Mouse (Mus musculus) hindbrain, embryonic 13.5 days (tissue): ENCODE data around the gene Sypl2. TPM values are rescaled to one million over a fixed set of nuclear protein-coding genes. Genes with fewer than 3 reads are reported as not detected.

Source experiments
- ATAC-seq: fragments of 200-750 bp; cut with Nextera tagmentation; 2 replicates; pipeline ENCODE4 v1.8.0; 2017; ENCODE audit warnings: moderate TSS enrichment; ENCODE audit not compliant: low FRiP score
- H3K27ac ChIP-seq: fragments of 300-500 bp; sonication (generic); 2 replicates; pipeline ENCODE4 v1.5.1; 2015; ENCODE audit warnings: inconsistent platforms, mild to moderate bottlenecking, moderate library complexity
- H3K27me3 ChIP-seq: fragments of 300-500 bp; sonication (generic); 2 replicates; pipeline ENCODE4 v1.6.1; 2015; ENCODE audit warnings: mild to moderate bottlenecking, inconsistent platforms
- H3K36me3 ChIP-seq: fragments of 300-500 bp; sonication (generic); 2 replicates; pipeline ENCODE4 v1.6.1; 2015; ENCODE audit warnings: mild to moderate bottlenecking, inconsistent platforms
- H3K4me1 ChIP-seq: fragments of 300-500 bp; sonication (generic); replicated peaks from 2 replicates; pipeline ENCODE4 v1.6.1; 2015; ENCODE audit warnings: inconsistent platforms
- H3K4me2 ChIP-seq: fragments of 300-500 bp; sonication (generic); 2 replicates; pipeline ENCODE4 v1.6.1; 2015; ENCODE audit warnings: inconsistent platforms, mild to moderate bottlenecking, moderate library complexity
- H3K4me3 ChIP-seq: fragments of 300-500 bp; sonication (generic); 2 replicates; pipeline ENCODE4 v1.5.1; 2015; ENCODE audit warnings: mild to moderate bottlenecking, inconsistent platforms
- H3K9ac ChIP-seq: fragments of 300-500 bp; sonication (generic); 2 replicates; pipeline ENCODE4 v1.6.1; 2015; ENCODE audit warnings: mild to moderate bottlenecking, inconsistent platforms
- H3K9me3 ChIP-seq: fragments of 300-500 bp; sonication (generic); 2 replicates; pipeline ENCODE4 v1.6.1; 2016; ENCODE audit warnings: inconsistent platforms
- WGBS: fragments of 180-500 bp; shearing (Covaris S2); methylation state at CpG from one replicate; pipeline ENCODE4 v1.1.7; 2015; 5-methylcytosine and 5-hydroxymethylcytosine counted together
- polyA plus RNA-seq: library from polyadenylated mRNA; unstranded; fragments of >200 nt; fragmentation: Nextera tagmentation; extraction: Ambion mirVana; gene quantifications from 2 replicates; pipeline ENCODE4 v1.2.1, GENCODE M21; 2015

Gene Sypl2
- polyA plus RNA-seq, 1 experiment from 2014 or later: 0.34 TPM

- Histone ChIP-seq H3K4me3 (no peak overlapping the region), H3K27ac (no peak overlapping the region), H3K4me1 (peaks cover 56% of the 10 kb centered on the region), H3K9ac (0 out of 2 replicates have a peak overlapping the region, but pooled peaks have one; percentile 49), H3K9me3 (no peaks in the 10 kb centered on the region), H3K27me3 (no peaks in the 10 kb centered on the region), H3K36me3 (peaks cover 76% of the 10 kb centered on the region), H3K4me2 (no peak overlapping the region)
- WGBS: 93% methylated on average over 13 of the region's 13 CpGs
- ATAC-seq: no peak
Observed at GRCm38 (mm10) chr3:108203212-108203611, 23.2 kb downstream of the Sypl2 start.

DNA sequence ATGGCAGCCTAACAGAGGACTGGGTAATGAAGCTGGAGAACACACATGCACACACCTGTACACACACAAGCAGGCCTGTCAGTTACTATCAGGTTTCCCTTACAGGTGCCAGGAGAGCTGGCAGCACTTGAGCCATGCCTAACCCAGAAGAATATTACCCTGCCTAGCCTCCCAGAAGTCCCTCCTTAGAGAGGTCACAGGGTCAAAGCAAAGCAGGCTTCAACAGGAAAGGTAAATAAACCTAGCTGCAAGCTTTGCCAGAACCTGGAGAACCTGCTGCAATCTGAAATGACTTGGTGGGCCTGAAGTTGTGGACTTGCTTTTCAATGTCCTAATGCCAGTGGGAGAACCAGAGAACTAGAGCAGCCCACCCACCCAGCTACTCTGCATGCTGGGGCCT is 23.9 kb downstream of the Sypl2 start:
- no peak for ATAC-seq
- no peak overlapping the region for H3K4me3 ChIP-seq
- H3K36me3 ChIP-seq: peaks cover 70% of the 10 kb centered on the region
- no peak overlapping the region for H3K9ac ChIP-seq
- H3K9me3 ChIP-seq: no peaks in the 10 kb centered on the region
- H3K4me2 ChIP-seq: no peak overlapping the region
- no peaks in the 10 kb centered on the region for H3K27me3 ChIP-seq
- no peak overlapping the region for H3K27ac ChIP-seq
- peaks cover 55% of the 10 kb centered on the region for H3K4me1 ChIP-seq

GRCm38 (mm10) chr3:108200329-108201323 is 25.8 kb downstream of the Sypl2 start, which contains the start of gene Cyb561d1:
Cyb561d1 (minus strand) TSS chr3:108201212.
- Histone ChIP-seq H3K4me2 (peak within 1 kb of the TSS; percentile 61), H3K9ac (peak within 1 kb of the TSS; percentile 77), H3K9me3 (no peaks in the 10 kb centered on the region), H3K27ac (peak within 1 kb of the TSS; percentile 86), H3K4me1 (peaks cover 65% of the 10 kb centered on the region), H3K27me3 (no peaks in the 10 kb centered on the region), H3K36me3 (peaks cover 52% of the 10 kb centered on the region), H3K4me3 (peak within 1 kb of the TSS; percentile 57)
- peak; percentile 81 for ATAC-seq
- WGBS: 3% methylated on average over 43 of the region's 44 CpGs

- WGBS: 92% methylated on average over 6 of the region's 6 CpGs
- Histone ChIP-seq H3K4me3 (no peak overlapping the region), H3K4me1 (peaks cover 74% of the 10 kb centered on the region), H3K9ac (no peak overlapping the region), H3K36me3 (peaks cover 38% of the 10 kb centered on the region), H3K27me3 (no peaks in the 10 kb centered on the region), H3K4me2 (no peak overlapping the region), H3K27ac (no peak overlapping the region), H3K9me3 (no peaks in the 10 kb centered on the region)
- no peak for ATAC-seq
Observed at GRCm38 (mm10) chr3:108199231-108199630, 27.2 kb downstream of the Sypl2 start.

DNA sequence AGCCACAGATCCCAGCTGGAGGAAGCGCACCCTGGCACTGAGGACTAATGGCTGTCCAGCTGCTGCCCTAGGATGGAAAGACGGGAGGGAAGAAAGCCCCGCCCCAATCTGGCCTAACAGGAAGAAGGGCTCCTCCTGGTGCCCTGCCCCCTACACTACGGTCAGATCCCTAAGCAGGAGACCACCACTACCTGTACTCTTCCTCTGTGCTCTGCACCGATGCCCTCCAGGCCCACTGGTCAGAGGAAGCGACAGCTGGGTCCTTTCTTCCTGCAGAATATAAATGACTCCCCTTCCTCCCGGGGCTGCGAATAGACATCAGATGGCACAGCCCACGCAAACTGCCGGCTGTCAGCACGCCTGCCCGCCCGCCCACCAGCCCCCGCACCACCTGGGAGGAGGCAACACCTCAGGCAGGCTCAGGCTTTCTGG is 29.4 kb downstream of the Sypl2 start:
- Histone ChIP-seq H3K4me2 (peak overlapping the region; percentile 25), H3K9me3 (no peaks in the 10 kb centered on the region), H3K4me1 (peaks cover 63% of the 10 kb centered on the region), H3K36me3 (peaks cover 24% of the 10 kb centered on the region), H3K27me3 (no peaks in the 10 kb centered on the region), H3K9ac (peak overlapping the region; percentile 63), H3K27ac (peak overlapping the region; percentile 90), H3K4me3 (no peak overlapping the region)
- whole genome bisulfite sequencing: 15% methylated on average over 14 of the region's 14 CpGs
- ATAC-seq: peak; percentile 34

DNA sequence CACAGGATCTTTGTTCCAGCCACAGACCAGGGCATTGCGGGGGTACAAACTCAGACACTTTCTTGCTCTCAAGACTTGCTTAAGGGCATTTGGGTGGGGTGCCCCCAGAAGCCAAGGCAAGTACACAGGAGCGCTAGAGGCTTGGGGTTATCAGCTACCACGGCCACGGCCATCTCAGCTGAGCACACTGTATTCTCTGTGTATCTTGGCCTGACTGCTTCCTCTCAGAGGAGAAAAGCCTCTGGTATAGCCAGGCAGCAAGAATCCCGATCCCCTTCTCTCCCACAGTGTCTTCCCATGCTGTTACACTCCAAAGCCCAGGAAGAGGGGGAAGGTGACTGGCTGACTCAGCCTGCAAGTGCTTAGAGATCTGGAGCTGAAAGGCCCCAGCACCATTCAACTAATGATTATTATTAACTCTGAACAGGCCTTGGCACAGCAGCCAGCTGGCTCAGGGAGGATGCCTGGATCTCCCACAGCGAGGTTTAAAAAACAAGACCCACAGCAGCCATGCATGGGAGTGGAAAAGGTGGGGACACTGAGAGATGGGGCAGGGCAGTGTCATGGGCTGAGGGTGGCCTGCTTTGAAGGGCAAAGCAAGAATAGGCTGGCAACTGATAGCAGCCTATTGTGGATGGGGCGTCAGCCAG is 30.4 kb downstream of the Sypl2 start:
- H3K4me1 ChIP-seq: peaks cover 57% of the 10 kb centered on the region
- 73% methylated on average over 7 of the region's 7 CpGs for WGBS
- no peaks in the 10 kb centered on the region for H3K9me3 ChIP-seq
- H3K9ac ChIP-seq: peak overlapping the region; percentile 58
- H3K36me3 ChIP-seq: peaks cover 19% of the 10 kb centered on the region
- H3K27me3 ChIP-seq: no peaks in the 10 kb centered on the region
- no peak overlapping the region for H3K4me2 ChIP-seq
- H3K4me3 ChIP-seq: no peak overlapping the region
- peak overlapping the region; percentile 90 for H3K27ac ChIP-seq
- ATAC-seq: no peak

GRCm38 (mm10) chr3:108195287-108195686 is 31.2 kb downstream of the Sypl2 start:
- H3K4me2 ChIP-seq: no peak overlapping the region
- no peak overlapping the region for H3K4me3 ChIP-seq
- no peak for ATAC-seq
- no peaks in the 10 kb centered on the region for H3K9me3 ChIP-seq
- H3K4me1 ChIP-seq: peaks cover 54% of the 10 kb centered on the region
- H3K36me3 ChIP-seq: peaks cover 24% of the 10 kb centered on the region
- H3K9ac ChIP-seq: 0 out of 2 replicates have a peak overlapping the region, but pooled peaks have one; percentile 58
- no peaks in the 10 kb centered on the region for H3K27me3 ChIP-seq
- H3K27ac ChIP-seq: peak overlapping the region; percentile 90
- WGBS: 90% methylated on average over 4 of the region's 4 CpGs

GRCm38 (mm10) chr3:108193686-108194085 is 32.8 kb downstream of the Sypl2 start:
- Histone ChIP-seq H3K27ac (no peak overlapping the region), H3K9me3 (no peaks in the 10 kb centered on the region), H3K9ac (no peak overlapping the region), H3K36me3 (peaks cover 24% of the 10 kb centered on the region), H3K4me3 (no peak overlapping the region), H3K27me3 (no peaks in the 10 kb centered on the region), H3K4me1 (peaks cover 64% of the 10 kb centered on the region), H3K4me2 (no peak overlapping the region)
- 74% methylated on average over 4 of the region's 4 CpGs for WGBS
- no peak for ATAC-seq

DNA sequence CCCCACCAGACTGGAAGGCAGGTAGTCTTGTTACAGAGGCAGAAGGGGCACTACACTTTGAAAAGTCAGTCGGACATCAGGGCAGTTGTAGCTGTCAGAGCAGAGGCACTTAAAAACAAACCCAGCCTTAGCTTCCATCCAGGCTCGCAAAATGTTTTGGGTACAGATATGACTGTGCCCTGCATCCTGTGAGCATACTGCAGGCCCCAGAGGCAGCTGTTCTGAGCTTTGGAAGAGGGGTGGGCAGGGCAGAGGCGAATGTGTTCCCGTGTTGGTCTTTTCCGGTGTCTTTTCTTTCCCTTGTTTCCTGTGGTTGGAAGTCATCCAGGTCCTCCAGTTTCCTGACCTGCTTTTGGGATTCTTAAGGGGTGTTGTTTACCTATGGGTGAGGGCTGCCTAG is 36.6 kb downstream of the Sypl2 start:
- H3K27ac ChIP-seq: no peak overlapping the region
- peaks cover 4% of the 10 kb centered on the region; the same call in 1 of the 2 replicates for H3K27me3 ChIP-seq
- H3K36me3 ChIP-seq: peaks cover 31% of the 10 kb centered on the region
- no peaks in the 10 kb centered on the region for H3K9me3 ChIP-seq
- H3K4me3 ChIP-seq: no peak overlapping the region
- ATAC-seq: no peak
- H3K9ac ChIP-seq: peak overlapping the region; percentile 51
- WGBS: 76% methylated on average over 5 of the region's 5 CpGs
- peak overlapping the region; percentile 91; the same call in 1 of the 2 replicates for H3K4me2 ChIP-seq
- peaks cover 60% of the 10 kb centered on the region for H3K4me1 ChIP-seq

DNA sequence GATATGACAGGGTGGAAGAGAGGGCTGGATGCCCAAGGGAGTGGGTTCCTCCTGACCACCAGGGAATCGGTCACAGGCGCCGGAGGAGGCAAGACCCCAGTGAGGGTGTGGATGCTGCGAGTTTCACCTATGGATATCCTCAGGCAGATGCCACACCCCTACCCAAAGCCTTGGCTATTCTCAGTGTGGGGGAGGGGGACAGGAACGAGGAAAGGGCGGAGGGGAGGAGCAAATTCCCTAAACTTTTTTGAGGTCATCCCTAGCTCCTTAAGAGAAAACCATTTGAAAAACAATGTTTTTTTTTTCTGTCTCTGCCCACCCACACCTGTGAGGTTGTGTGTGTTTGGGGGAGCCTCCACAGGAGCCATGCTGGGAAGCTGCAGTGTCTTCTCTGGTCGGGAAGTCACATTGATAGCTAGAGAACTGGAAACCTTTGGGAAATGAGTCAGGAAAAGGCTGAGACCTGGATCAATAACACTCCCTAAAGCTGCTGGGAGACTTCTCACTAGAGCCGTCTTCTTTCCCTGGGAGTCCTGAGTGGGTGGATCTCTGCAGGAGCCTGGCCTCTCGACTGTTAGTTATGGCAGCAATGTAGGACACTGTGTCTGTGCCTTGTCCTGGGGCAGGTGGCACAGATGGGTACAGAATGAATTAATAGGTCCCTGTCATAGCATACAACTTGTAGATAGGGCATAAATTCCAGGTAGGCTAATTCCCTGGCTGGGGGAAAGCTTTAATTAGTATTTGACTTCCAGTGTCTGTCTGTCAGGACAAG is 37.5 kb downstream of the Sypl2 start:
- peak overlapping the region; percentile 91 for H3K4me2 ChIP-seq
- no peak for ATAC-seq
- peak overlapping the region; percentile 51; the same call in 1 of the 2 replicates for H3K9ac ChIP-seq
- H3K4me3 ChIP-seq: no peak overlapping the region; the same call in 1 of the 2 replicates
- H3K36me3 ChIP-seq: peaks cover 31% of the 10 kb centered on the region
- H3K27me3 ChIP-seq: peaks cover 8% of the 10 kb centered on the region; the same call in 1 of the 2 replicates
- H3K27ac ChIP-seq: no peak overlapping the region
- H3K9me3 ChIP-seq: no peaks in the 10 kb centered on the region
- 78% methylated on average over 9 of the region's 9 CpGs for WGBS
- peaks cover 57% of the 10 kb centered on the region for H3K4me1 ChIP-seq

- H3K4me3 ChIP-seq: peak overlapping the region; percentile 76
- peak overlapping the region; percentile 78; the same call in 1 of the 2 replicates for H3K27ac ChIP-seq
- peak; percentile 33; the same call in 1 of the 2 replicates for ATAC-seq
- peaks cover 8% of the 10 kb centered on the region; the same call in 1 of the 2 replicates for H3K27me3 ChIP-seq
- peak overlapping the region; percentile 91 for H3K4me2 ChIP-seq
- H3K9ac ChIP-seq: peak overlapping the region; percentile 89
- peaks cover 50% of the 10 kb centered on the region for H3K4me1 ChIP-seq
- no peaks in the 10 kb centered on the region for H3K9me3 ChIP-seq
- whole genome bisulfite sequencing: 60% methylated on average over 20 of the region's 20 CpGs
- peaks cover 25% of the 10 kb centered on the region for H3K36me3 ChIP-seq
Observed at GRCm38 (mm10) chr3:108187111-108187795, 39.2 kb downstream of the Sypl2 start.
